Mouse (Mus musculus) heart, embryonic 12.5 days (tissue): ENCODE data around the gene Plau. TPM values are rescaled to one million over a fixed set of nuclear protein-coding genes. Genes with fewer than 3 reads are reported as not detected.

Experiments
- ATAC-seq: fragments of 200-750 bp; cut with Nextera tagmentation; 2 replicates; pipeline ENCODE4 v1.8.0; 2017; ENCODE audit warnings: moderate TSS enrichment, moderate library complexity; ENCODE audit not compliant: insufficient number of reproducible peaks, low FRiP score
- H3K27ac ChIP-seq: fragments of 300-500 bp; sonication (generic); 2 replicates; pipeline ENCODE4 v1.5.1; 2016; ENCODE audit warnings: mild to moderate bottlenecking, moderate library complexity; ENCODE audit not compliant: poor library complexity, severe bottlenecking
- H3K27me3 ChIP-seq: fragments of 300-500 bp; sonication (generic); replicated peaks from 2 replicates; pipeline ENCODE4 v1.6.1; 2016; ENCODE audit warnings: mild to moderate bottlenecking, moderate library complexity
- H3K36me3 ChIP-seq: fragments of 300-500 bp; sonication (generic); 2 replicates; pipeline ENCODE4 v1.6.1; 2016; ENCODE audit warnings: mild to moderate bottlenecking, moderate library complexity
- H3K4me1 ChIP-seq: fragments of 300-500 bp; sonication (generic); replicated peaks from 2 replicates; pipeline ENCODE4 v1.6.1; 2016; ENCODE audit warnings: mild to moderate bottlenecking
- H3K4me2 ChIP-seq: fragments of 300-500 bp; sonication (generic); 2 replicates; pipeline ENCODE4 v1.6.1; 2016; ENCODE audit warnings: mild to moderate bottlenecking, moderate library complexity
- H3K4me3 ChIP-seq: fragments of 300-500 bp; sonication (generic); 2 replicates; pipeline ENCODE4 v1.5.1; 2016; ENCODE audit warnings: mild to moderate bottlenecking
- H3K9ac ChIP-seq: fragments of 300-500 bp; sonication (generic); 2 replicates; pipeline ENCODE4 v1.6.1; 2016; ENCODE audit warnings: mild to moderate bottlenecking, moderate library complexity
- H3K9me3 ChIP-seq: fragments of 300-500 bp; sonication (generic); replicated peaks from 2 replicates; pipeline ENCODE4 v1.6.1; 2016; ENCODE audit warnings: mild to moderate bottlenecking, moderate library complexity
- WGBS: fragments of 180-500 bp; shearing (Covaris S2); methylation state at CpG from one replicate; pipeline ENCODE4 v1.1.7; 2016; 5-methylcytosine and 5-hydroxymethylcytosine counted together
- polyA plus RNA-seq: library from polyadenylated mRNA; unstranded; fragments of >200 nt; fragmentation: Nextera tagmentation; extraction: Ambion mirVana; gene quantifications from 2 replicates; pipeline ENCODE4 v1.2.1, GENCODE M21; 2016

Gene Plau
- polyA plus RNA-seq, 1 experiment from 2014 or later = 1.1 TPM

- Histone ChIP-seq H3K27me3 (no peaks in the 10 kb centered on the region), H3K4me1 (peaks cover 8% of the 10 kb centered on the region), H3K9me3 (no peaks in the 10 kb centered on the region), H3K4me3 (no peak overlapping the region), H3K36me3 (no peaks in the 10 kb centered on the region), H3K9ac (no peak overlapping the region), H3K27ac (no peak overlapping the region), H3K4me2 (no peak overlapping the region)
- ATAC-seq = no peak
- WGBS = 61% methylated on average over 1 of the region's 1 CpGs
These were observed 4.5 kb upstream of the Plau start for GRCm38 (mm10) chr14:20831915-20832314.

GRCm38 (mm10) chr14:20833525-20833924 is 2.9 kb upstream of the Plau start:
- Histone ChIP-seq H3K4me2 (no peak overlapping the region), H3K4me3 (no peak overlapping the region), H3K27ac (no peak overlapping the region), H3K9ac (no peak overlapping the region), H3K4me1 (peaks cover 12% of the 10 kb centered on the region), H3K9me3 (no peaks in the 10 kb centered on the region), H3K27me3 (no peaks in the 10 kb centered on the region), H3K36me3 (no peaks in the 10 kb centered on the region)
- no peak for ATAC-seq
- WGBS = 84% methylated on average over 4 of the region's 4 CpGs

- no peak overlapping the region for H3K27ac ChIP-seq
- peaks cover 12% of the 10 kb centered on the region for H3K4me1 ChIP-seq
- 44% methylated on average over 7 of the region's 7 CpGs for WGBS
- H3K27me3 ChIP-seq = no peaks in the 10 kb centered on the region
- no peak overlapping the region for H3K9ac ChIP-seq
- no peak for ATAC-seq
- no peaks in the 10 kb centered on the region for H3K9me3 ChIP-seq
- H3K36me3 ChIP-seq = no peaks in the 10 kb centered on the region
- no peak overlapping the region for H3K4me3 ChIP-seq
- no peak overlapping the region for H3K4me2 ChIP-seq
These were observed 2.3 kb upstream of the Plau start for GRCm38 (mm10) chr14:20834136-20834535.

- Histone ChIP-seq H3K4me2 (peak overlapping the region; percentile 88), H3K36me3 (no peaks in the 10 kb centered on the region), H3K4me3 (peak overlapping the region; percentile 50), H3K27me3 (no peaks in the 10 kb centered on the region), H3K9me3 (no peaks in the 10 kb centered on the region), H3K4me1 (peaks cover 7% of the 10 kb centered on the region), H3K9ac (peak overlapping the region; percentile 72), H3K27ac (no peak overlapping the region)
- WGBS = 4% methylated on average over 10 of the region's 10 CpGs
- ATAC-seq = 0 out of 2 replicates have a peak, but pooled peaks have one; percentile 19
These were observed 481 bp downstream of the Plau start for GRCm38 (mm10) chr14:20836905-20837376.

GRCm38 (mm10) chr14:20837681-20838080 is 1.2 kb downstream of the Plau start:
- no peak overlapping the region for H3K9ac ChIP-seq

GRCm38 (mm10) chr14:20841526-20841925 is 5.1 kb downstream of the Plau start:
- Histone ChIP-seq H3K36me3 (no peaks in the 10 kb centered on the region), H3K4me3 (no peak overlapping the region), H3K27me3 (no peaks in the 10 kb centered on the region), H3K27ac (no peak overlapping the region), H3K4me2 (no peak overlapping the region), H3K4me1 (peaks cover 7% of the 10 kb centered on the region), H3K9me3 (no peaks in the 10 kb centered on the region), H3K9ac (no peak overlapping the region)
- WGBS = 90% methylated on average over 2 of the region's 2 CpGs
- no peak for ATAC-seq

More at GRCm38 (mm10) chr14:20837681-20838080, 1.2 kb downstream of the Plau start:
- ATAC-seq = no peak
- Histone ChIP-seq H3K4me2 (0 out of 2 replicates have a peak overlapping the region, but pooled peaks have one; percentile 88), H3K9me3 (no peaks in the 10 kb centered on the region), H3K27me3 (no peaks in the 10 kb centered on the region), H3K36me3 (no peaks in the 10 kb centered on the region), H3K4me3 (no peak overlapping the region), H3K4me1 (peaks cover 7% of the 10 kb centered on the region), H3K27ac (no peak overlapping the region)
- 72% methylated on average over 7 of the region's 7 CpGs for WGBS

- Histone ChIP-seq H3K27ac (no peak overlapping the region), H3K36me3 (no peaks in the 10 kb centered on the region), H3K4me3 (no peak overlapping the region), H3K9me3 (no peaks in the 10 kb centered on the region), H3K27me3 (no peaks in the 10 kb centered on the region), H3K4me2 (no peak overlapping the region), H3K9ac (no peak overlapping the region), H3K4me1 (no peaks in the 10 kb centered on the region; the same call in 1 of the 2 replicates)
- ATAC-seq = no peak
- WGBS = 83% methylated on average over 3 of the region's 3 CpGs
These were observed 6.2 kb downstream of the Plau start for GRCm38 (mm10) chr14:20842629-20843028.

- WGBS = 86% methylated on average over 6 of the region's 6 CpGs
- H3K4me1 ChIP-seq = no peaks in the 10 kb centered on the region; the same call in 1 of the 2 replicates
- no peaks in the 10 kb centered on the region for H3K9me3 ChIP-seq
- no peak overlapping the region for H3K9ac ChIP-seq
- ATAC-seq = no peak
- no peak overlapping the region for H3K27ac ChIP-seq
- no peak overlapping the region for H3K4me2 ChIP-seq
- 0 out of 2 replicates have a peak, but pooled peaks cover 3% of the 10 kb centered on the region for H3K27me3 ChIP-seq
- no peaks in the 10 kb centered on the region for H3K36me3 ChIP-seq
- no peak overlapping the region for H3K4me3 ChIP-seq
These were observed 7.7 kb downstream of the Plau start for GRCm38 (mm10) chr14:20844126-20844525.

- Histone ChIP-seq H3K27ac (no peak overlapping the region), H3K27me3 (0 out of 2 replicates have a peak, but pooled peaks cover 3% of the 10 kb centered on the region), H3K36me3 (no peaks in the 10 kb centered on the region), H3K9me3 (no peaks in the 10 kb centered on the region), H3K4me1 (no peaks in the 10 kb centered on the region; the same call in 1 of the 2 replicates), H3K4me3 (no peak overlapping the region), H3K9ac (no peak overlapping the region), H3K4me2 (no peak overlapping the region)
- 86% methylated on average over 10 of the region's 10 CpGs for WGBS
- ATAC-seq = no peak
These were observed 8.5 kb downstream of the Plau start for GRCm38 (mm10) chr14:20844671-20845576.

- Histone ChIP-seq H3K36me3 (no peaks in the 10 kb centered on the region), H3K4me3 (no peak overlapping the region), H3K9me3 (no peaks in the 10 kb centered on the region), H3K4me1 (no peaks in the 10 kb centered on the region; the same call in 1 of the 2 replicates), H3K27ac (no peak overlapping the region), H3K4me2 (no peak overlapping the region), H3K9ac (peak overlapping the region; percentile 22; the same call in 1 of the 2 replicates), H3K27me3 (0 out of 2 replicates have a peak, but pooled peaks cover 3% of the 10 kb centered on the region)
- 59% methylated on average over 9 of the region's 9 CpGs for WGBS
- no peak for ATAC-seq
These were observed 9.2 kb downstream of the Plau start for GRCm38 (mm10) chr14:20845577-20846088.

- Histone ChIP-seq H3K27ac (no peak overlapping the region), H3K4me2 (no peak overlapping the region), H3K4me1 (no peaks in the 10 kb centered on the region; the same call in 1 of the 2 replicates), H3K9me3 (no peaks in the 10 kb centered on the region), H3K4me3 (no peak overlapping the region), H3K36me3 (no peaks in the 10 kb centered on the region), H3K27me3 (0 out of 2 replicates have a peak, but pooled peaks cover 3% of the 10 kb centered on the region), H3K9ac (no peak overlapping the region)
- ATAC-seq = no peak
- WGBS = 70% methylated on average over 7 of the region's 7 CpGs
These were observed 9.8 kb downstream of the Plau start for GRCm38 (mm10) chr14:20846214-20846613.
